Mouse (Mus musculus) heart, adult 9 months (tissue): ENCODE results near the gene Defb23.
"Not testable (repeated sequence)": the region's sequence is repeated elsewhere in the genome, so short reads cannot be mapped to it uniquely, and the experiment has no call there.

ENCODE experiments used
- DNase-seq, 2 experiments: peaks; one replicate each; pipeline ENCODE4 v3.0.0; 2022; ENCODE audit warnings: low spot score in 2 of 2

The Defb23 gene

DNA sequence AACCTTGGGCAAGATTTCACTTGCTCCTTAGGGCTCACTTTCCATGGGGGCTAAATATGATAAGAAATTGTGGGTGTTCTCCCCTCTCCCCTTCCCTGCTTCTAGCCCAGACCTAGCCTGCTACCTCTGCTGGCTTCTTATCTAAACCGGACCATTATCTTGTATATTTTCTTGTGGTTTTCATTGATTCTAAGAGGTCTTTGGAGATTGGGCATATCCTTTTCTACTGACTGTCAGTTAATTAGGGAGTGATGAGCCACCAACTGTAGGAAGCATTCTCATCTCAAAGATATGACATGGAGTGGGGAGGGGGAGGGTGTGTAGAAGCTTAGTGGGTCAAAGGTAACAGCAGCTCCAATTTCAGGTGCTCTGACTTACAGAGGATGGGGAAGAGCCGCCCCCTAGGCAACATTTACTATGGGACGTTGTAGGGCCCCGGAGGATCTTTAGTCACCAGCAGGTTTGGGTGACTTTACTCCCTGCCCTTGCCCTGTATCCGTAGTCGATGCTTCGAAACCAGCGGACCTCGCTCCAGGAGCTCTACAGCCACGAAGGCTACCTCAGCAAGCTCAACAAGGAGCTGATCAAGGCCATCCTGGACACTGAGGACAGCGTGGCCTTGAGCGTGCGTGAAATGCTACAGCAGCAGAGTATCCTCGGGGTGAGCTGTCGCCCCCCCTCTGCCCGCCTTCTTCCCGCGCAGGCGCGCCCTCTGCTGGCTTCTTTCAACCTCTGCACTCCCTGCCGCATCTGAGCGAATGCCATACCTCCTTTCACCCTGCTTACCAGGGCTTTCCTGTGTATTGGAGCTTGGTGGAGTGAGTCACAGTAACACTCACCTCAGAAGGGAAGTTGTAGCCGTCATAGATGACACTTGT is 27.2 kb downstream of the Defb23 start:
- DNase-seq, result peak; percentile 59 to 73

- DNase-seq, result peak; percentile 40 to 59
These were observed 28.0 kb downstream of the Defb23 start for GRCm38 (mm10) chr2:152436405-152436901.

- not testable (repeated sequence) for DNase-seq
These were observed 35.9 kb downstream of the Defb23 start for GRCm38 (mm10) chr2:152428481-152428880.

GRCm38 (mm10) chr2:152427493-152427892 is 36.9 kb downstream of the Defb23 start:
- DNase-seq, result no peak

DNA sequence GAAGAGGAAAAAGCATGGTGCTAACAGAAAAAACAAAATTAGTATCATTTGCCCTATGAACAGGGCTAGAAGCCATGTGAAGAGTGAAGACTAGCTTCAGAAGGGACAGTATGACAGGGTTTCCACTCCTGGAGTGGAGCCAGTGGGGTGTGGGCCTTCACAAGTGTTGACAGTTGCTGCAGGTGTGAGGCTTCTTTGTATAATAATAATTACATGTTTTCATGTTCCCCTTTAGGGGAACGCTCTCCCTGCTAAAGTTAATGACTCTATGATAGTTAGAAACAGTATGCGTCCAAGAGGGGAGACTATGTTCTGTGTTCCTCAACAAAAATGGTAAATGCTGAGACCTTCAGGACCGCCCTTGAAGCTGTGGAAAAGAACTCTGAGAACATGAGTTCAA is 48.6 kb downstream of the Defb23 start:
- DNase-seq, result no peak

- no peak for DNase-seq
These were observed 49.1 kb downstream of the Defb23 start, which contains the start of gene 6820408C15Rik for GRCm38 (mm10) chr2:152415287-152415686. Gene 6820408C15Rik (plus strand): TSS chr2:152415587.

DNA sequence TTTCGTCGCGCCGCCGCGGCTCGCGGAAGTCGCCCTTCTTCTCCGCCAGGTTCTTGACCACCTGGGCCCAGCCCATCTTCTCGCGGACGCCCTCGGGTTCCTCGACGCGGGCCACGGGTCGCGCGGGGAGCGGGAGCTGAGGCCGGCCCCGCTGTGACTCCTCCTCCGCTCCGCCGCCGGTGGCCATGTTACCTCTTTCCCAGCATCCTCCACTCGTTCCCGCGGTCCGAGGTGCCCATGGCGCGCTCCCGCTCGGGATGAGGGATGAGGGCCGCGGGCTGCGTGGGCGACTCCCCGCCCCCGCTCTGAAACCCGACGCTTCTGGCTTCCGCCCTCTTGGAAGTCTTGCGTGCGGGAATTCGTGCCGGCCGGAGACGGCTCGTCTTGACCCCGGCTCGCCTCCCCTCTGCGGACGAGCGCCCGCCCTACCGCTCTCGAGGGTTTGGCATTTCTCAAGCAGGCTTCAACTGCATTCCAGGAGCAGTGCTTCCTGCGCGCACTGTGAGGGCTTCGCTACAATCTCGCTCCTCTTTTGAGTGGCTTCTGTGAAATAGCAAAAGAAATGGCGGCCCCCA is 49.7 kb downstream of the Defb23 start, which contains the start of gene Zcchc3:
TSS of gene Zcchc3 (minus strand) at position 437 of the 575 bp plus-strand sequence.
- peak; percentile 85 to 90 for DNase-seq

DNA sequence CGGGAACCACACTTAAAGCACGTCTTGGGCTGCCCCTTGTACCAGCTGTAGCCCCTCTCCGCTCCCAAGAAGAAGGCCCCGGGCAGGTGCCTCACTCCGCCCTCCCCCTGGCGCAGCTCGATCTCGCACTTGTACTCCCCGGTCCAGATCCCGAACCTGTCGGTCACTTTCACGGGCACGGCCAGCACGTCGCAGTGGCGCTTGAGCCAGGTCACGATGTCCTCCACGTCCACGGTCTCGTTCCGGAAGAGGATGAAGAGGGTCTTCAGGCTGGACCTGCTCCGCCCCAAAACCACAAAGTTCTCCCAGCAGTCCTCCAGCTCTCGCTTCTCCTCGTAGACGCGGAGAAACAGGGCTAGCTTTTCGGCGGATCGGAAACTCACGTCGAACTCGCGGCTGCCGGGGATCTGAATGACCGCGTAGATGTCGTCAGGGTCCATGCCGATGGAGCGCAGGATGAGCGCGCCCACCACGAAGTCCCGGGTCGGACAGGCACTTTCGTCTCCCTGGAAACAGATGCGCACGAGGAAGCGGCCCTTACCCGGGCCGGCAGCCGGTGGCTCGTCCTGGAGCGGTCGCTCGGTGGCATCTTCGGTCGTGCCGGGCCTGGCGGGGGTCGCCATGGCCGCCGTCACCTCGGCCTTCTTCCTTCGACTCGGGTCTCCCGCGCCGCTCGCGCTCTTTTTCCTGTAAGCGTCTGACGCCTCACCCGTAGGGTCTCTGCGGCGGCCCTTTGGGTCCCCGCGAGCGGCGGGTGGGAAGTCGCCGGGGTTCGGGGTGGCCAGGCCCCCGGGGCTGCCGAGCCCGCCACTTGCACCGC is 50.4 kb downstream of the Defb23 start:
- DNase-seq, result peak in 1 of 2 experiments; percentile 39

- no peak for DNase-seq
These were observed 51.2 kb downstream of the Defb23 start for GRCm38 (mm10) chr2:152413158-152413764.

- DNase-seq, result no peak
These were observed 51.8 kb downstream of the Defb23 start for GRCm38 (mm10) chr2:152412526-152413157.

GRCm38 (mm10) chr2:152411471-152411870 is 52.9 kb downstream of the Defb23 start:
- DNase-seq, result no peak

DNA sequence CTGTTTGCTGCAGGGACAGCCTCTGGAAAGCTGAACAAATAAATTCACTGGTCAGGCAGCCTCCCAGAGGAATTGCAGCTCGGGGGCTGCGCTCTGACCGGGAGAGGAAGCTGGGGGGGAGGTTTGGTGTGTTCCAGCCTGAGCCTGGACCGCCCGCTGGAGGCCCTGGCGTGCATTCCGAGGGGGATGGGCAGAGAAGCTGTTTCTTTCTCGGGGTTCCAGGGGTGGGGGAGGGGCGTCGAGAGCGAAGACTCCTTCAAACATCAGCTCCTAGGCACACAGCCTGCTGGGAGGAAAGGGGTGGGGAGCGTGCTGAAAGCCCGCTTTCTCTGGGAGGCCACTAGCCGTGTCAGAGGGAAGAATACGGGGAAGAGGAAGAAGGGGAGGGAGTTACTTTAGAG is 53.4 kb downstream of the Defb23 start:
- DNase-seq, result peak; percentile 85 to 87

GRCm38 (mm10) chr2:152409781-152410180 is 54.6 kb downstream of the Defb23 start:
- DNase-seq, result no peak
